Mouse (Mus musculus) lung, postnatal 0 days (tissue): ENCODE results near the gene Tubb5.

ENCODE experiments used
- CTCF ChIP-seq: IDR thresholded peaks from 2 replicates; pipeline ENCODE4 v1.5.1; 2016; ENCODE audit warnings: antibody characterized with exemption, mild to moderate bottlenecking
- EP300 ChIP-seq: IDR thresholded peaks from 2 replicates; pipeline ENCODE4 v1.6.1; 2016; ENCODE audit warnings: antibody characterized with exemption, mild to moderate bottlenecking, control low read depth

- TF ChIP-seq CTCF (no peak), EP300 (no peak)
These were observed 50.1 kb downstream of the Tubb5 start for GRCm38 (mm10) chr17:35788025-35788424.
